Mouse (Mus musculus): ENCODE measurements at regions not wholly inside any gene's neighbourhood (a gene's known extent, or its start where the extent isn't known, plus 50 kb on each side); places are given as distances from the start of the nearest gene placed in this dataset.

DNA sequence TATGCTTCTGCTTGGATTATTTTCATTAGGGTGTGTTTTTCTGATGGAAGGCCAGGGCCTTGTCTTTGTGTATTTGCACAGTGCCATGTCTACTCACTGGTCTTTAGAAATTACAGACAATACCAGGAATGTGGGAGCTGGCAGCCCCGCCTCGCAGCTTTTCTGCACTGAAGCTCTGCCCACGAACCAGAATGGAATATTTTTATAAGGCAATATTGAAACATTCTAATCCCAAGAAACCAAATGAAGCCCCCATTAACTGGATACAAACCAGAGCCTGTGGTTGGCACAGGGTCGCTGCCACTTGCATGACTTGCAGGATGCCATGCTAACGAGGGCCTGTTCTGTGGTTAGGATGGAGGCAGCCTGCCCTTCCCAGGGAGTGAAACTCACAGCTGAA, 54.3 kb upstream of the Gm10320 start:
- no peak for TF ChIP-seq CTCF (IDR thresholded peaks at IDR 0.05; ENCODE audit: extremely low read depth, insufficient read length, insufficient replicate concordance, low read depth, low read length)
- no peak for TF ChIP-seq POLR2A (IDR thresholded peaks at IDR 0.05; ENCODE audit: low read depth, low read length)

Measured in small intestine, adult 2 months (tissue).